Mouse (Mus musculus): Measurements from ENCODE around the gene Apba3. TPM values are rescaled to one million over a fixed set of nuclear protein-coding genes. Genes with fewer than 3 reads are reported as not detected.

Gene Apba3
- polyA plus RNA-seq, 1 experiment from 2014 or later = 45.4 TPM

DNA sequence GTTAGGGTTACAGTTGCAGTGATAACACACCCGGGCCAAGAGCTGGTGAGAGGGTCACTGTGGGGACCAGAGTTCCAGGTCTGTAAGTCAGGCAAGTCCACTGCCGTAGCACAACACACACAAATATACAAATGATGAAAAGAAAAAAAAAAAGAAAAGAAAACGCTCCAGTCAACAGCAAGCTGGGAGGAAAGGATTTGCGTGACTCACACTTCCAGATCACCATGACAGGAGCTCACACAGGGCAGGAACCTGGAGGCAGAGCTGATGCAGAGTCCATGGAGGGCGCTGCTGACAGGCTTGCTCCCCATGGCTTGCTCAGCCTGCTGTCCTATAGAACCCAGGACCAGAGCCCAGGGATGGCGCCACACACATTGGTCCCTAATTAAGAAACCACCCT lies 32.6 kb upstream of the Apba3 start:
- H3K27me3 ChIP-seq (replicated peaks) = peaks cover 59% of the 10 kb centered on the region
- H3K27ac ChIP-seq (replicated peaks) = no peak overlapping the region
- H3K36me3 ChIP-seq = no peaks in the 10 kb centered on the region; the same call in 1 of the 2 replicates
- H3K9me3 ChIP-seq = no peaks in the 10 kb centered on the region
- WGBS = 74% methylated on average over 6 of the region's 6 CpGs
- no peak overlapping the region for H3K4me3 ChIP-seq
- no peak overlapping the region for H3K4me2 ChIP-seq
- H3K9ac ChIP-seq = no peak overlapping the region
- no peak for ATAC-seq (ENCODE audit: extremely low read depth, insufficient number of reproducible peaks, low FRiP score, low TSS enrichment)
- peaks cover 30% of the 10 kb centered on the region for H3K4me1 ChIP-seq

DNA sequence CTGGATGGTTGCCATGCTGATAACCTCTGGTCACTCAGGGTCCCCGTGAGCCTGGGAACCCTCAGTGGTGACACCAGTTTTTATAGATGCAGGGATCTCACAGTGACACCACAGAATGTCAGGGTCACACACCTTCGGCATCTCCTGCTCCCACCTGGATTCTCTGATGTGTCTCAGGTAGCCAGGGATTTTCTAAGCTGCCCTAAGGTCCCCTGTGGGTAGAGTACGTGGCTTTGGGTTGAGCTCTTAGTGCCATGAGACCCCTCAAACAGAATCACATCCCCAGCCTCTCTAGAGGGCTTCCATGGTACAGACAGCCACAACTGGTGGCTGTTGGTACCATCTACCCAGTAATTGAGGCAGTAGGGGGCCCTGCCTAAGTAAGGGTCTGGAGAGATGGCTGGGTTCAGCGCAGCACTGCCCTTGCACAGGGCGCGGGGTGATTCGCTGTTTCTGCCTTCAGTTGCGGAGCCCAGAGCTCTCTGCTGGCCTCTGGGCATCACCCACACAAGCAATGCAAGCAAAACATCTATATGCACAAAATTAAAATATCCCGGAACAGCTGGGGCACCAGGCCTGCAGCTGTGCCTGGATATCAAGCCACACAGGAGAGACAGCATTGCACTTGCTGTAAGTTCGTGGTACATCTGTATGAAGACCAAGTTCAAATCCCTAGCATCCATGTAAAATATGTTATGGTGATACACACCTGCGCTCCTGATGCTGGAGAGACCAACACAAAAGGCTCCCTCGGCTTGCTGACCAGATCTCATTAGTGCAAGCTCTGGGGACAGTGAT lies 30.1 kb upstream of the Apba3 start:
- 82% methylated on average over 12 of the region's 12 CpGs for WGBS
- H3K36me3 ChIP-seq = no peaks in the 10 kb centered on the region; the same call in 1 of the 2 replicates
- no peak overlapping the region for H3K27ac ChIP-seq (replicated peaks)
- H3K9me3 ChIP-seq = no peaks in the 10 kb centered on the region
- peaks cover 59% of the 10 kb centered on the region for H3K27me3 ChIP-seq (replicated peaks)
- no peak for ATAC-seq (ENCODE audit: extremely low read depth, insufficient number of reproducible peaks, low FRiP score, low TSS enrichment)
- no peak overlapping the region for H3K4me3 ChIP-seq
- H3K4me2 ChIP-seq = no peak overlapping the region
- H3K9ac ChIP-seq = no peak overlapping the region
- peaks cover 23% of the 10 kb centered on the region for H3K4me1 ChIP-seq

DNA sequence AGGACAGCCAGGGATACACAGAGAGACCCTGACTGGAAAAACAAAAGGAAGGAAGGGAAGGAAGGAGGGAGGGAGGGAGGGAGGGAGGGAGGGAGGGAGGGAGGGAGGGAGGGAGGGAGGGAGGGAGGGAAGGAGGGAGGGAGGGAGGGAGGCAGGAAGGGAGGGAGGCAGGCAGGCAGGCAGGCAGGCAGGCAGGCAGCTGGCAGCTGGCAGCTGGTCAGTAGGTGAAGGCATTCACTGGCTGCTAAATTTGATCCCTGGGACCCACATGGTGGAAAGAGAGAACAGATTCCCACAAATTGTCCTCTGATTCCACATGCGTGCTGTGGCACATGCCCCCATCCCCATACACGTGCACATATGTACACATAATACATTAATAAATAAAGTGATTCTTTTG lies 28.1 kb upstream of the Apba3 start:
- H3K9ac ChIP-seq = no peak overlapping the region
- H3K4me3 ChIP-seq = no peak overlapping the region
- H3K36me3 ChIP-seq = no peaks in the 10 kb centered on the region; the same call in 1 of the 2 replicates
- WGBS = 71% methylated on average over 2 of the region's 2 CpGs
- ATAC-seq (ENCODE audit: extremely low read depth, insufficient number of reproducible peaks, low FRiP score, low TSS enrichment) = no peak
- H3K27me3 ChIP-seq (replicated peaks) = peaks cover 72% of the 10 kb centered on the region
- H3K4me1 ChIP-seq = peaks cover 15% of the 10 kb centered on the region
- H3K9me3 ChIP-seq = no peaks in the 10 kb centered on the region
- no peak overlapping the region for H3K27ac ChIP-seq (replicated peaks)
- H3K4me2 ChIP-seq = no peak overlapping the region

DNA sequence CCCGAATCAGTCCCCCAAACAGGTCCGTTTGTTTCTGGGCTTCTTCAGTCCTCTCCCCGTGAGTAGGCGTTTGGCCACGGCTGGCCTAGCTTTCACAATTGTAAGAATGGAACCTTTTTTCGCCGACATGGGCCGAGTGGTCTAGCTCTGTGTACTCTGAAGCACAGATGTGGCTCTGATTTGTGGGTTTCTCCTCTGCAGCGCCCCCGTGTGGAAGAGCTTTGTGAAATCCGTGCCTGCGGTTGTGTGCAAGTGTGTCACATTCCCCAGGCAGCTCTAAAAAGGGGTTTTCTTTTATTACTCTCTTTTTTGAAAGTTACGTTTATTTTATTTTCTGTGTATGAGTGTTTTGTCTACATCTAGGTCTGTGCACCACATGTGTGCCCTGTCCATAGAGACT lies 25.9 kb upstream of the Apba3 start:
- no peak for ATAC-seq (ENCODE audit: extremely low read depth, insufficient number of reproducible peaks, low FRiP score, low TSS enrichment)
- Histone ChIP-seq H3K9me3 (no peaks in the 10 kb centered on the region), H3K27me3 (replicated peaks) (peaks cover 85% of the 10 kb centered on the region), H3K4me3 (no peak overlapping the region), H3K4me1 (peaks cover 15% of the 10 kb centered on the region), H3K36me3 (no peaks in the 10 kb centered on the region), H3K27ac (replicated peaks) (no peak overlapping the region), H3K9ac (no peak overlapping the region), H3K4me2 (no peak overlapping the region)
- 28% methylated on average over 13 of the region's 13 CpGs for WGBS

DNA sequence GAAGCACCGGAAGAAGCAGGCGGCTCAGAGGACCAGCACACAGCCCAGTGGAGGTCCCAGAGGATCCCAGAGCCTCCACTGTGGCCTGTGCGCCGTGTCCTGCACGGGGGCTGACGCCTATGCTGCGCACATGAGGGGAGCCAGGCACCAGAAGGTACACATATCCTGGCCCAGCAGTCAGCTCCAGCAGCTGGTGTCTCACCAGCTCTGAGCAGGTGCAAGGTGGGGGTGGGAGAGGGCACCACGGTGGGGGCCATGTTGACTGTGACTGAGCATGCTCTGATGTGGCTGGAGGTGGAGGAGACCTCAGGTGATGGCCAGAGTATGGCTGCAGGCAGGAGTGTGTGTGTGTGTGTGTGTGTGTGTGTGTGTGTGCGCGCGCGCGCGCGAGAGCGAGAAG lies 24.7 kb upstream of the Apba3 start:
- H3K4me3 ChIP-seq = no peak overlapping the region
- no peaks in the 10 kb centered on the region for H3K9me3 ChIP-seq
- no peak overlapping the region; the same call in 1 of the 2 replicates for H3K9ac ChIP-seq
- WGBS = 87% methylated on average over 16 of the region's 16 CpGs
- H3K36me3 ChIP-seq = no peaks in the 10 kb centered on the region
- peaks cover 82% of the 10 kb centered on the region for H3K27me3 ChIP-seq (replicated peaks)
- H3K27ac ChIP-seq (replicated peaks) = no peak overlapping the region
- H3K4me1 ChIP-seq = peaks cover 15% of the 10 kb centered on the region
- ATAC-seq (ENCODE audit: extremely low read depth, insufficient number of reproducible peaks, low FRiP score, low TSS enrichment) = no peak
- H3K4me2 ChIP-seq = no peak overlapping the region

DNA sequence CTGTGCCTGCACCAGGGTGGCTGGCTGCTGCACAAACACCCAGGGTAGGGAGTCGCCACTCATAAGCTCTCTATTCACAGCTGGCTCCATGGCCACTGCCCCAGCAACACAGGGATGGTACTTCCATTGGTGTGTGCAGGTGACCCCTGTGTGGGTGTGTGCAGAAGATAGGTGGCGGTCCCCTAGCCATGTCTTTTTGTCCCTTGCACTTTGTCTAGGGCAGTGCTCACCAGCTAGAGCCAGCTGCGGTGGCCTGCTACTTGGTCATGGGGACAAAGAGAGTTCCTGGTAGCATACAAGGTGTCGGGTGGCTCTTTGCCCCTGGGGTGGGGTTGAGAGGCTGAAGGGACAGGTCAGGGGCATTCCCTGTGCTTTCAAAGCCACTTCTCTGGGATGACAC lies 22.6 kb upstream of the Apba3 start:
- H3K4me2 ChIP-seq = no peak overlapping the region
- no peak for ATAC-seq (ENCODE audit: extremely low read depth, insufficient number of reproducible peaks, low FRiP score, low TSS enrichment)
- WGBS = 68% methylated on average over 4 of the region's 4 CpGs
- H3K9ac ChIP-seq = 0 out of 2 replicates have a peak overlapping the region, but pooled peaks have one; percentile 50
- peaks cover 15% of the 10 kb centered on the region for H3K4me1 ChIP-seq
- H3K27me3 ChIP-seq (replicated peaks) = peaks cover 64% of the 10 kb centered on the region
- H3K9me3 ChIP-seq = no peaks in the 10 kb centered on the region
- 0 out of 2 replicates have a peak, but pooled peaks cover 3% of the 10 kb centered on the region for H3K36me3 ChIP-seq
- no peak overlapping the region for H3K27ac ChIP-seq (replicated peaks)
- H3K4me3 ChIP-seq = no peak overlapping the region

DNA sequence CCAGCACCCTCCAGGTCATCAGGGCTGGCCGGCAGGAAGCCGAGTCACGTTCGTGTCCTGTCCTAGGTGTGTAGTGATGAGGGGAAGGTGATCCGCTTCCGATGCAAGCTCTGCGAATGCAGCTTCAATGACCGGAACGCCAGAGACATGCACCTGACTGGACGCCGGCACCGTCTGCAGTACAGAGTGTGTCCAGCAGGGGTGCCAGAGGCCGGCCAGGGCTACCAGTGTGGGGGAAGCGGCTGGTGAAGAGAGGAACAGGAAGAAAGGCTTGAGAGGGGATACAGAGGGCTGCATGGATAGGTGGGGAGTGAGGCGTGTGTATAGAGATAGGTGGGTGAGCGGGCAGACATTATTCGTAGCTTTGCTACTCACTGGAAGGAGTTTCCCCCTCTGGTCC lies 22.2 kb upstream of the Apba3 start:
- WGBS = 9% methylated on average over 17 of the region's 17 CpGs
- ATAC-seq (ENCODE audit: extremely low read depth, insufficient number of reproducible peaks, low FRiP score, low TSS enrichment) = no peak
- Histone ChIP-seq H3K9ac (0 out of 2 replicates have a peak overlapping the region, but pooled peaks have one; percentile 50), H3K4me3 (no peak overlapping the region), H3K36me3 (0 out of 2 replicates have a peak, but pooled peaks cover 3% of the 10 kb centered on the region), H3K4me2 (no peak overlapping the region), H3K27ac (replicated peaks) (no peak overlapping the region), H3K4me1 (peaks cover 11% of the 10 kb centered on the region), H3K9me3 (no peaks in the 10 kb centered on the region), H3K27me3 (replicated peaks) (peaks cover 59% of the 10 kb centered on the region)

DNA sequence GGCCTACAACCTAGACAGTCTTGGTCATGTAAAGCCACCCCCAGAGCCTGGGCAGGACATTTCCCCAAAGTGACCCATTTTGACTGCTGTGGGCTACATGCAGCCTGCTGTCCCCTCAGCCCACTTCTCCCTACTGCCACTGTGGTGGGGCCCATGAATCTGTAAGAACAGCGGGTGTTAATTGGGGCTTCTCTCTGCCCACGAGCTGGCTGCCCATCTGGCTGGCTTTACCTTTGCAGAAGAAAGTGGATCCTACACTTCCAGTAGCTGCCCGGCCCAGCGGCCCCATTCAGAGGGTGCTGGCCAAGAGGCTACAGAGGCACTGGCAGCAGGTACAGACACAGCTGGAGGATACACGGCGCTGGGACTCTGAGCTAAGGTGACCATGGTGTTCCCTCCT lies 21.6 kb upstream of the Apba3 start:
- Histone ChIP-seq H3K4me3 (no peak overlapping the region), H3K27me3 (replicated peaks) (peaks cover 56% of the 10 kb centered on the region), H3K36me3 (0 out of 2 replicates have a peak, but pooled peaks cover 3% of the 10 kb centered on the region), H3K4me1 (peaks cover 5% of the 10 kb centered on the region), H3K4me2 (no peak overlapping the region), H3K9ac (no peak overlapping the region), H3K27ac (replicated peaks) (no peak overlapping the region), H3K9me3 (no peaks in the 10 kb centered on the region)
- WGBS = 90% methylated on average over 6 of the region's 6 CpGs
- no peak for ATAC-seq (ENCODE audit: extremely low read depth, insufficient number of reproducible peaks, low FRiP score, low TSS enrichment)

DNA sequence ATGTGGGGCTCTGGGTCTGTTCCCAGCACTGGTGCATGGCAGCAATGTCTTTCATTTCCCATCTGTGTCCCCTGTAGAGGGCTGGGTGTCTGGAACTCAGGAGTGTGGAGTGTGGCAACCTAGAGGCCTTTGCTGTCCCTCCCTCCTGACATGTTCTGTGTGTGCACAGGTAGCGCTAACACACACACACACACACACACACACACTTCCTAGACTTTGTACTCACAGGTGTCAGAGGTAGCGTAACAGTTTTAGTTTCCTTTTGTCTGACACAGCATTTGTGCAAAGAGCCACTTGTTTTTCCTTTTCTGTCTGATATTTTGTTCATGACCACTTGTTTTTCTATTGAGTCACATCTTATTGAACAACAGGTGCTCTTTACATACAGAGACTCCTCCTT lies 19.0 kb upstream of the Apba3 start:
- ATAC-seq (ENCODE audit: extremely low read depth, insufficient number of reproducible peaks, low FRiP score, low TSS enrichment) = no peak
- H3K9me3 ChIP-seq = no peaks in the 10 kb centered on the region
- peaks cover 8% of the 10 kb centered on the region for H3K4me1 ChIP-seq
- H3K4me2 ChIP-seq = no peak overlapping the region
- no peak overlapping the region for H3K27ac ChIP-seq (replicated peaks)
- H3K36me3 ChIP-seq = 0 out of 2 replicates have a peak, but pooled peaks cover 3% of the 10 kb centered on the region
- 79% methylated on average over 2 of the region's 2 CpGs for whole genome bisulfite sequencing
- H3K27me3 ChIP-seq (replicated peaks) = peaks cover 56% of the 10 kb centered on the region
- no peak overlapping the region for H3K4me3 ChIP-seq
- H3K9ac ChIP-seq = no peak overlapping the region

DNA sequence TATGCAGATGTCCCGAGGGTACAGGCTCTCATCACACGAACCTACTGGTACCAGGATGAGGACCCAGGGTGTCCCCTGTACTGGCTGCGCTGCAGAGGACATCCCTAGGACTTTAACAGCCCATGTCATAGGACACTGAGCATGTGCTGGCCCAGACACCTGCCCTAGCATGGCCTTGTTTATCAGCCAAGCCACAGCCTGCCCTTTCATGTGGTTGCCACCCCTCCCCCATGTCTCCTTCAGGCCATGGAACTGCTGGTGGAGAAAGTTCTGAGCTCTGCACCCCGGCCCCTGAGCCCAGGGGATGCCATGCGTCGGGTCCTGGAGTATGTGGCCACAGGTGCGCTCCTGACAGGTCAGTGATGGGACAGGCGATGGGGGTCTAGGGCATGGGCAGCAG lies 17.3 kb upstream of the Apba3 start:
- no peak for ATAC-seq (ENCODE audit: extremely low read depth, insufficient number of reproducible peaks, low FRiP score, low TSS enrichment)
- Histone ChIP-seq H3K4me1 (peaks cover 10% of the 10 kb centered on the region), H3K9me3 (no peaks in the 10 kb centered on the region), H3K4me2 (no peak overlapping the region), H3K36me3 (0 out of 2 replicates have a peak, but pooled peaks cover 3% of the 10 kb centered on the region), H3K4me3 (no peak overlapping the region), H3K27me3 (replicated peaks) (peaks cover 56% of the 10 kb centered on the region), H3K27ac (replicated peaks) (no peak overlapping the region), H3K9ac (no peak overlapping the region)
- 74% methylated on average over 8 of the region's 8 CpGs for WGBS

DNA sequence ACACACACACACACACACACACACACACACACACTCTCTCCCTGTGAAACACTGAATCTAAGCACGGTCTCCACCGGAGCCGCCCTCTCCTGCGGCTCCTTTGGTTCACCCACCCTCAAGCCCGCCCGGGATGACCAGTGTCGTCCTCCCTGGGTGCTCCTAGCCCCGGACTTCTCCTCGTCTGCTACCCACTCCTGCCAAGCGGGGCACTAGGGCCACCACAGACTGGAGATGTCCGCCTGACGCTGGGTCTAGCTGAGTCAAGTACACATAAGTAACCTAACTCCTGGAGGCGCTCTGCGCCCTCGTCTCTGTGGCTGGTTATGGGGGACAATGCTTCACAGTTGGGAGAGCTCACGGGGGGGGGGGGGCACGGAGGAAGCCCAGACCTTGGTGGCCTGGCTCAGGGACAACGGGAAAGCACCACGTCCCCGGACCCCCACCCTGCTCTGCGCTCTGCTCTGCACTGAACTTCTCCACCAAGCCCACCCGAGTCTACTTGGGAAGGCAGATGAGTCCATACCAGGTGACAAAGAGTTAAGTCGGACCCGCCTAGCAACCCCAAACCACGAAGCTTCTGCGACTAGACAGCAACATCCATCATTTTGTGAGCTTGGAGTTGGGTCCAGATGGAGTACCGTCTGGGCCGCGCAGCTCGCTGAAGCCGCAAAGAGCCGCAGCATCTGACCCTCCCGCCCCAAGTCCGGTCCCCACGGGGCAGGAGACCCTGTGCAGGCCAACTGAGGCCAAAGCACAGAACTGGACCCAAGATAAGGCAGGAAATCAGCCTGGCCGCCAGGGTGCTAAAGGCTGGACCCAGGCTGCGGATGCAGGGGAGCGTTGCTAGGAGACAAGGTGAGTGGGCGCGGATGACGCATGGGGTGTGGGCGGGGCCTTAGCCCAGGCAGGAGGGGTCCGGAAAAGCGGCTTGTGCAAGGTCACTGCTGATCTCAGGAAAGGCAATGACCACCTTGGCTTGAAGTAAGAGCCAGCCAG lies 14.0 kb upstream of the Apba3 start, which contains the start of gene Matk:
Matk (plus strand) TSS at position 512 of the 996 bp plus-strand sequence.
- H3K9me3 ChIP-seq = no peaks in the 10 kb centered on the region
- H3K36me3 ChIP-seq = no peaks in the 10 kb centered on the region
- H3K4me2 ChIP-seq = peak within 1 kb of the TSS; percentile 28
- WGBS = 14% methylated on average over 43 of the region's 44 CpGs
- peaks cover 16% of the 10 kb centered on the region for H3K4me1 ChIP-seq
- no peak for ATAC-seq (ENCODE audit: extremely low read depth, insufficient number of reproducible peaks, low FRiP score, low TSS enrichment)
- H3K27me3 ChIP-seq (replicated peaks) = peaks cover 78% of the 10 kb centered on the region
- no peak within 1 kb of the TSS for H3K27ac ChIP-seq (replicated peaks)
- peak within 1 kb of the TSS; percentile 8; the same call in 1 of the 2 replicates for H3K4me3 ChIP-seq
- H3K9ac ChIP-seq = peak within 1 kb of the TSS; percentile 14; the same call in 1 of the 2 replicates
